Mouse (Mus musculus) olfactory bulb, adult 2 months (tissue): ENCODE results near the gene E130114P18Rik. TPM values are rescaled to one million over a fixed set of nuclear protein-coding genes. Genes with fewer than 3 reads are reported as not detected.

Experiments
- H3K27ac ChIP-seq: fragments of 200-500 bp; 2 replicates; pipeline ENCODE4 v1.5.1; 2012; ENCODE audit warnings: low read depth, low read length; ENCODE audit not compliant: insufficient read depth
- H3K4me1 ChIP-seq: fragments of 200-500 bp; 2 replicates; pipeline ENCODE4 v1.6.1; 2012; ENCODE audit warnings: low read length; ENCODE audit not compliant: control insufficient read depth, insufficient read depth
- H3K4me3 ChIP-seq: fragments of 200-500 bp; 2 replicates; pipeline ENCODE4 v1.5.1; 2012; ENCODE audit warnings: mild to moderate bottlenecking, low read depth, low read length, moderate library complexity; ENCODE audit not compliant: insufficient read depth
- CTCF ChIP-seq: fragments of 200-500 bp; IDR thresholded peaks from 2 replicates; pipeline ENCODE4 v1.5.1; 2012; ENCODE audit warnings: low read depth, mild to moderate bottlenecking, low read length, moderate library complexity; ENCODE audit not compliant: insufficient read depth
- POLR2A ChIP-seq: fragments of 200-500 bp; IDR thresholded peaks from 2 replicates; pipeline ENCODE4 v1.6.1; 2012; ENCODE audit warnings: mild to moderate bottlenecking, low read depth, low read length, moderate library complexity; ENCODE audit not compliant: insufficient read depth
- WGBS: fragments of 180-500 bp; shearing (Covaris S2); methylation state at CpG from one replicate; pipeline ENCODE4 v1.1.7; 2018; 5-methylcytosine and 5-hydroxymethylcytosine counted together
- polyA plus RNA-seq: library from polyadenylated mRNA; stranded (reverse); fragments of >200 nt; gene quantifications from 2 replicates; pipeline ENCODE4 v1.2.4, GENCODE M21; 2012; ENCODE audit warnings: low replicate concordance; ENCODE audit not compliant: missing spikeins, insufficient read depth, insufficient read length

Gene E130114P18Rik
- polyA plus RNA-seq, 1 experiment: not detected

GRCm38 (mm10) chr4:97751483-97752251, 26.2 kb downstream of the E130114P18Rik start:
- 3% methylated on average over 40 of the region's 40 CpGs for WGBS
- TF ChIP-seq CTCF (no peak), POLR2A (no peak)

GRCm38 (mm10) chr4:97751030-97751482, 26.8 kb downstream of the E130114P18Rik start:
- Histone ChIP-seq H3K27ac (peak overlapping the region; percentile 36), H3K4me1 (peaks cover 14% of the 10 kb centered on the region), H3K4me3 (peak overlapping the region; percentile 46)
- WGBS: 2% methylated on average over 20 of the region's 20 CpGs
- peak; percentile 75 for TF ChIP-seq CTCF
- TF ChIP-seq POLR2A: no peak

More at GRCm38 (mm10) chr4:97751483-97752251, 26.2 kb downstream of the E130114P18Rik start:
- H3K4me3 ChIP-seq: peak overlapping the region; percentile 46
- peaks cover 12% of the 10 kb centered on the region for H3K4me1 ChIP-seq
- peak overlapping the region; percentile 36 for H3K27ac ChIP-seq

GRCm38 (mm10) chr4:97750401-97750800, 27.5 kb downstream of the E130114P18Rik start:
- no peak overlapping the region for H3K27ac ChIP-seq

GRCm38 (mm10) chr4:97746106-97746900, 31.6 kb downstream of the E130114P18Rik start:
- Histone ChIP-seq H3K4me1 (peaks cover 13% of the 10 kb centered on the region), H3K27ac (no peak overlapping the region), H3K4me3 (peak overlapping the region; percentile 23)
- WGBS: 14% methylated on average over 19 of the region's 19 CpGs
- TF ChIP-seq CTCF (no peak), POLR2A (no peak)

More at GRCm38 (mm10) chr4:97750401-97750800, 27.5 kb downstream of the E130114P18Rik start:
- Histone ChIP-seq H3K4me3 (no peak overlapping the region), H3K4me1 (peaks cover 20% of the 10 kb centered on the region)
- TF ChIP-seq CTCF (no peak), POLR2A (no peak)
- 55% methylated on average over 4 of the region's 4 CpGs for WGBS

- H3K4me3 ChIP-seq: peak overlapping the region; percentile 23
- TF ChIP-seq CTCF (peak; percentile 90), POLR2A (no peak)
- H3K4me1 ChIP-seq: peaks cover 8% of the 10 kb centered on the region
- 3% methylated on average over 32 of the region's 32 CpGs for WGBS
- H3K27ac ChIP-seq: no peak overlapping the region
Measured at GRCm38 (mm10) chr4:97745296-97746105, 32.4 kb downstream of the E130114P18Rik start.

GRCm38 (mm10) chr4:97743932-97744331, 33.9 kb downstream of the E130114P18Rik start:
- TF ChIP-seq CTCF: no peak
- TF ChIP-seq POLR2A: no peak
- 91% methylated on average over 5 of the region's 5 CpGs for WGBS
- no peak overlapping the region for H3K27ac ChIP-seq
- H3K4me3 ChIP-seq: no peak overlapping the region
- H3K4me1 ChIP-seq: peaks cover 8% of the 10 kb centered on the region

- no peak overlapping the region for H3K27ac ChIP-seq
- no peak overlapping the region for H3K4me3 ChIP-seq
- no peaks in the 10 kb centered on the region for H3K4me1 ChIP-seq
- 83% methylated on average over 1 of the region's 1 CpGs for WGBS
- TF ChIP-seq CTCF (no peak), POLR2A (no peak)
Measured at GRCm38 (mm10) chr4:97733392-97733791, 44.5 kb downstream of the E130114P18Rik start.

- Histone ChIP-seq H3K27ac (no peak overlapping the region), H3K4me1 (no peaks in the 10 kb centered on the region), H3K4me3 (no peak overlapping the region)
- WGBS: 93% methylated on average over 3 of the region's 3 CpGs
- TF ChIP-seq POLR2A: no peak
- no peak for TF ChIP-seq CTCF
Measured at GRCm38 (mm10) chr4:97730416-97730815, 47.5 kb downstream of the E130114P18Rik start.

GRCm38 (mm10) chr4:97729999-97730398, 47.9 kb downstream of the E130114P18Rik start:
- no peak for TF ChIP-seq POLR2A
- 89% methylated on average over 6 of the region's 6 CpGs for WGBS

More at GRCm38 (mm10) chr4:97729999-97730398, 47.9 kb downstream of the E130114P18Rik start:
- Histone ChIP-seq H3K27ac (no peak overlapping the region), H3K4me1 (no peaks in the 10 kb centered on the region), H3K4me3 (no peak overlapping the region)
